ENCODE assay signal across 27 mouse cellular contexts in genomic region chr2:83674896-83675295, GRCm38 (mm10). TPM values are rescaled to one million over a fixed set of nuclear protein-coding genes. Genes with fewer than 3 reads are reported as not detected.
DNase-seq lines count a peak whose midpoint lies in the region; ATAC-seq and TF ChIP-seq lines count a peak whose summit lies in the region.
"Had no signal": no experiment of that assay in that cellular context is flagged by ENCODE, and none has a peak within 500 bp of the region (broad histone marks: within the 10 kb centered on the region; RNA-seq: fewer than 3 reads in every experiment).

No protein-coding gene starts in this region.

- no peak overlapping the region for H3K9ac ChIP-seq in embryonic facial prominence, embryonic 13.5 days
- H3K9ac ChIP-seq in neural tube, embryonic 14.5 days (replicated peaks; ENCODE audit: low read depth, low read length) = no peak overlapping the region
- H3K9ac ChIP-seq in embryonic facial prominence, embryonic 14.5 days (ENCODE audit: low read depth, low read length) = no peak overlapping the region
- H3K9ac ChIP-seq in intestine, postnatal 0 days (ENCODE audit: low read depth, low read length) = no peak overlapping the region
- no peak overlapping the region for H3K9ac ChIP-seq in forebrain, embryonic 11.5 days (ENCODE audit: low read length)
- H3K9ac ChIP-seq: embryonic facial prominence, embryonic 12.5 days; forebrain, postnatal 0 days; heart, embryonic 12.5 days; heart, embryonic 15.5 days; hindbrain, embryonic 14.5 days had no signal

- 83% methylated on average over 9 of the region's 9 CpGs for WGBS in embryonic facial prominence, embryonic 13.5 days
- WGBS in embryonic facial prominence, embryonic 10.5 days = 89% methylated on average over 9 of the region's 9 CpGs
- WGBS in neural tube, embryonic 14.5 days = 75% methylated on average over 9 of the region's 9 CpGs
- 83% methylated on average over 9 of the region's 9 CpGs for WGBS in embryonic facial prominence, embryonic 14.5 days
- 89% methylated on average over 9 of the region's 9 CpGs for WGBS in intestine, postnatal 0 days
- 91% methylated on average over 9 of the region's 9 CpGs for WGBS in forebrain, embryonic 11.5 days

- TF ChIP-seq CTCF in intestine, postnatal 0 days (IDR thresholded peaks at IDR 0.05; ENCODE audit: low read depth) = no peak

- H3K4me1 ChIP-seq in embryonic facial prominence, embryonic 13.5 days = peaks cover 8% of the 10 kb centered on the region; the same call in 1 of the 2 replicates
- H3K4me1 ChIP-seq in embryonic facial prominence, embryonic 10.5 days = peaks cover 15% of the 10 kb centered on the region
- H3K4me1 ChIP-seq in neural tube, embryonic 14.5 days (ENCODE audit: control insufficient read depth, insufficient read depth, low read length) = no peaks in the 10 kb centered on the region
- 0 out of 2 replicates have a peak, but pooled peaks cover 6% of the 10 kb centered on the region for H3K4me1 ChIP-seq in embryonic facial prominence, embryonic 14.5 days (ENCODE audit: control insufficient read depth, insufficient read depth, low read length)
- no peaks in the 10 kb centered on the region for H3K4me1 ChIP-seq in intestine, postnatal 0 days (replicated peaks; ENCODE audit: control insufficient read depth, insufficient read depth, low read length)
- no peaks in the 10 kb centered on the region for H3K4me1 ChIP-seq in forebrain, embryonic 11.5 days (replicated peaks; ENCODE audit: control insufficient read depth, insufficient read depth, low read length)

- H3K27ac ChIP-seq in embryonic facial prominence, embryonic 13.5 days = peak overlapping the region; percentile 57; the same call in 1 of the 2 replicates
- no peak overlapping the region for H3K27ac ChIP-seq in embryonic facial prominence, embryonic 10.5 days (replicated peaks)
- no peak overlapping the region for H3K27ac ChIP-seq in neural tube, embryonic 14.5 days (ENCODE audit: low read depth, low read length)
- peak overlapping the region; percentile 70 for H3K27ac ChIP-seq in embryonic facial prominence, embryonic 14.5 days (replicated peaks; ENCODE audit: low read depth, low read length)
- H3K27ac ChIP-seq in intestine, postnatal 0 days (ENCODE audit: low read depth, low read length) = no peak overlapping the region
- no peak overlapping the region for H3K27ac ChIP-seq in forebrain, embryonic 11.5 days (ENCODE audit: low read depth, low read length)
- H3K27ac ChIP-seq: forebrain, embryonic 10.5 days; gastrocnemius, adult 2 months; hindbrain, embryonic 14.5 days had no signal

- DNase-seq in embryonic facial prominence, embryonic 10.5 days (ENCODE audit: low spot score) = no peak
- no peak for DNase-seq in neural tube, embryonic 10.5 days (ENCODE audit: extremely low spot score, low spot score)
- peak; percentile 51 for DNase-seq in adrenal gland, postnatal 14 days
- DNase-seq in embryonic facial prominence, embryonic 14.5 days (ENCODE audit: low spot score) = no peak
- no peak for DNase-seq in forebrain, embryonic 11.5 days (ENCODE audit: low spot score)
- DNase-seq: cerebellum, adult 18-20 months; cerebellum, adult 9-10 months; cerebellum, postnatal 14 days; forebrain, postnatal 0 days; gastrocnemius, adult 2 months; gastrocnemius, postnatal 14 days; heart, adult 11 months; heart, postnatal 10 days; heart, postnatal 36 days; kidney, adult 2 months had no signal

- H3K27me3 ChIP-seq in embryonic facial prominence, embryonic 13.5 days = no peaks in the 10 kb centered on the region
- no peaks in the 10 kb centered on the region for H3K27me3 ChIP-seq in embryonic facial prominence, embryonic 10.5 days (replicated peaks; ENCODE audit: low read depth, poor library complexity, severe bottlenecking)
- no peaks in the 10 kb centered on the region for H3K27me3 ChIP-seq in neural tube, embryonic 14.5 days (ENCODE audit: control insufficient read depth, insufficient read depth, low read length)
- H3K27me3 ChIP-seq in embryonic facial prominence, embryonic 14.5 days (replicated peaks; ENCODE audit: control insufficient read depth, insufficient read depth, low read length) = no peaks in the 10 kb centered on the region
- no peaks in the 10 kb centered on the region for H3K27me3 ChIP-seq in intestine, postnatal 0 days (replicated peaks; ENCODE audit: control insufficient read depth, insufficient read depth, low read length)
- no peaks in the 10 kb centered on the region for H3K27me3 ChIP-seq in forebrain, embryonic 11.5 days (ENCODE audit: control insufficient read depth, insufficient read depth, low read length)
- H3K27me3 ChIP-seq: embryonic facial prominence, embryonic 12.5 days; heart, embryonic 12.5 days; heart, embryonic 15.5 days had no signal

- no peaks in the 10 kb centered on the region for H3K9me3 ChIP-seq in embryonic facial prominence, embryonic 13.5 days
- H3K9me3 ChIP-seq in embryonic facial prominence, embryonic 10.5 days = no peaks in the 10 kb centered on the region
- no peaks in the 10 kb centered on the region for H3K9me3 ChIP-seq in neural tube, embryonic 14.5 days (ENCODE audit: control insufficient read depth, low read length)
- no peaks in the 10 kb centered on the region for H3K9me3 ChIP-seq in embryonic facial prominence, embryonic 14.5 days (ENCODE audit: control insufficient read depth, low read length)
- no peaks in the 10 kb centered on the region for H3K9me3 ChIP-seq in intestine, postnatal 0 days (ENCODE audit: control insufficient read depth)
- H3K9me3 ChIP-seq in forebrain, embryonic 11.5 days (ENCODE audit: control insufficient read depth, low read length) = no peaks in the 10 kb centered on the region
- H3K9me3 ChIP-seq: embryonic facial prominence, embryonic 12.5 days; forebrain, embryonic 10.5 days; heart, embryonic 12.5 days; heart, embryonic 15.5 days had no signal

- peaks cover 9% of the 10 kb centered on the region; the same call in 1 of the 2 replicates for H3K36me3 ChIP-seq in embryonic facial prominence, embryonic 13.5 days
- peaks cover 38% of the 10 kb centered on the region for H3K36me3 ChIP-seq in embryonic facial prominence, embryonic 10.5 days (replicated peaks)
- no peaks in the 10 kb centered on the region for H3K36me3 ChIP-seq in neural tube, embryonic 14.5 days (ENCODE audit: control insufficient read depth, insufficient read depth, low read length)
- H3K36me3 ChIP-seq in embryonic facial prominence, embryonic 14.5 days (ENCODE audit: control insufficient read depth, insufficient read depth, low read length) = peaks cover 14% of the 10 kb centered on the region
- peaks cover 4% of the 10 kb centered on the region; the same call in 1 of the 2 replicates for H3K36me3 ChIP-seq in intestine, postnatal 0 days (ENCODE audit: control insufficient read depth, insufficient read depth)
- no peaks in the 10 kb centered on the region for H3K36me3 ChIP-seq in forebrain, embryonic 11.5 days (ENCODE audit: control insufficient read depth, insufficient read depth, low read length)

- no peak for ATAC-seq in embryonic facial prominence, embryonic 13.5 days (ENCODE audit: insufficient number of reproducible peaks, insufficient read depth, low FRiP score, low TSS enrichment, low read depth)
- ATAC-seq in neural tube, embryonic 14.5 days (ENCODE audit: low read depth) = peak; percentile 13; the same call in 1 of the 2 replicates
- no peak; the same call in 1 of the 2 replicates for ATAC-seq in embryonic facial prominence, embryonic 14.5 days (ENCODE audit: low read depth)
- ATAC-seq in intestine, postnatal 0 days = no peak
- ATAC-seq in forebrain, embryonic 11.5 days (replicated peaks; ENCODE audit: low FRiP score) = no peak
- ATAC-seq: activated CD4-positive, CD25-positive, alpha-beta regulatory T cell, adult 4 months; CD4-positive, CD25-positive, alpha-beta regulatory T cell, adult 4 months; inflammation-experienced regulatory T-cells, adult 6 months; intestine, embryonic 16.5 days had no signal

- no peak overlapping the region for H3K4me3 ChIP-seq in embryonic facial prominence, embryonic 13.5 days
- no peak overlapping the region for H3K4me3 ChIP-seq in embryonic facial prominence, embryonic 10.5 days
- H3K4me3 ChIP-seq in neural tube, embryonic 14.5 days (ENCODE audit: low read depth, low read length) = no peak overlapping the region
- H3K4me3 ChIP-seq in embryonic facial prominence, embryonic 14.5 days (ENCODE audit: low read depth, low read length) = no peak overlapping the region
- no peak overlapping the region for H3K4me3 ChIP-seq in intestine, postnatal 0 days (ENCODE audit: low read depth, low read length)
- H3K4me3 ChIP-seq in forebrain, embryonic 11.5 days (ENCODE audit: low read depth, low read length) = no peak overlapping the region
- H3K4me3 ChIP-seq: embryonic facial prominence, embryonic 12.5 days; forebrain, embryonic 10.5 days; gastrocnemius, adult 2 months; heart, embryonic 12.5 days; heart, embryonic 15.5 days had no signal

- H3K4me2 ChIP-seq in embryonic facial prominence, embryonic 13.5 days = no peak overlapping the region
- H3K4me2 ChIP-seq in neural tube, embryonic 14.5 days (ENCODE audit: low read depth, low read length) = no peak overlapping the region
- no peak overlapping the region for H3K4me2 ChIP-seq in embryonic facial prominence, embryonic 14.5 days (ENCODE audit: low read depth, low read length)
- H3K4me2 ChIP-seq in intestine, postnatal 0 days (replicated peaks; ENCODE audit: low read depth) = no peak overlapping the region
- no peak overlapping the region for H3K4me2 ChIP-seq in forebrain, embryonic 11.5 days (ENCODE audit: low read depth, low read length, severe bottlenecking)
- H3K4me2 ChIP-seq: embryonic facial prominence, embryonic 12.5 days; heart, embryonic 12.5 days; heart, embryonic 15.5 days; hindbrain, embryonic 14.5 days had no signal

RNA-seq across cellular contexts. Expression of gene Zc3h15, which starts 30.7 kb away (rescaled TPM):
- 179 and 193 TPM in 2 replicates for polyA plus RNA-seq in embryonic facial prominence, embryonic 13.5 days (2015; fragmentation: Nextera tagmentation; extraction: Ambion mirVana)
- polyA plus RNA-seq in embryonic facial prominence, embryonic 10.5 days (2016; fragmentation: Nextera tagmentation; extraction: Ambion mirVana) = 130 and 144 TPM in 2 replicates
- polyA plus RNA-seq in neural tube, embryonic 14.5 days (2014; fragmentation: Nextera tagmentation; extraction: Ambion mirVana) = 173 and 198 TPM in 2 replicates
- total RNA-seq in adrenal gland, postnatal 14 days (2021) = 94.0 and 102 TPM in 2 replicates
- polyA plus RNA-seq in embryonic facial prominence, embryonic 14.5 days (2014; fragmentation: Nextera tagmentation; extraction: Ambion mirVana) = 113 and 130 TPM in 2 replicates
- 114 and 125 TPM in 2 replicates for polyA plus RNA-seq in intestine, postnatal 0 days (2015; fragmentation: Nextera tagmentation; extraction: Ambion mirVana)
- polyA plus RNA-seq in forebrain, embryonic 11.5 days (2014; fragmentation: Nextera tagmentation; extraction: Ambion mirVana) = 159 and 178 TPM in 2 replicates

RNA-seq across cellular contexts. Expression of gene Itgav, which starts 49.3 kb away (rescaled TPM):
- 79.6 and 92.9 TPM in 2 replicates for polyA plus RNA-seq in embryonic facial prominence, embryonic 13.5 days (2015; fragmentation: Nextera tagmentation; extraction: Ambion mirVana)
- 54.0 and 55.7 TPM in 2 replicates for polyA plus RNA-seq in embryonic facial prominence, embryonic 10.5 days (2016; fragmentation: Nextera tagmentation; extraction: Ambion mirVana)
- 32.9 and 37.0 TPM in 2 replicates for polyA plus RNA-seq in neural tube, embryonic 14.5 days (2014; fragmentation: Nextera tagmentation; extraction: Ambion mirVana)
- total RNA-seq in adrenal gland, postnatal 14 days (2021) = 73.3 and 77.0 TPM in 2 replicates
- 92.5 and 105 TPM in 2 replicates for polyA plus RNA-seq in embryonic facial prominence, embryonic 14.5 days (2014; fragmentation: Nextera tagmentation; extraction: Ambion mirVana)
- 86.6 and 95.0 TPM in 2 replicates for polyA plus RNA-seq in intestine, postnatal 0 days (2015; fragmentation: Nextera tagmentation; extraction: Ambion mirVana)
- 43.8 and 48.3 TPM in 2 replicates for polyA plus RNA-seq in forebrain, embryonic 11.5 days (2014; fragmentation: Nextera tagmentation; extraction: Ambion mirVana)

Comparison
In these comparisons a context has a peak if more than half of its experiments do, and no peak if none do; other contexts are left out.
1. H3K27ac ChIP-seq: peak in embryonic facial prominence, embryonic 13.5 days (single experiment) and embryonic facial prominence, embryonic 14.5 days (single experiment); none in embryonic facial prominence, embryonic 10.5 days (single experiment), neural tube, embryonic 14.5 days (single experiment), intestine, postnatal 0 days (single experiment) and forebrain, embryonic 11.5 days (single experiment).